Mouse (Mus musculus) c-Kit-negative CD71-positive TER-119-positive erythroid progenitor cells, embryonic 14.5 days (primary cell): ENCODE data around the gene Tmem117.

Experiments
- DNase-seq: peaks from one replicate; pipeline ENCODE4 v3.0.0-alpha.2; 2013; ENCODE audit warnings: low read depth, low spot score

Gene Tmem117

GRCm38 (mm10) chr15:94648430-94648829 is 19.4 kb downstream of the Tmem117 start:
- no peak for DNase-seq

GRCm38 (mm10) chr15:94649071-94649765 is 20.2 kb downstream of the Tmem117 start:
- no peak for DNase-seq

GRCm38 (mm10) chr15:94649766-94650120 is 20.7 kb downstream of the Tmem117 start:
- no peak for DNase-seq

- DNase-seq = no peak
These were observed 22.3 kb downstream of the Tmem117 start for GRCm38 (mm10) chr15:94651350-94651749.

- no peak for DNase-seq
These were observed 23.2 kb downstream of the Tmem117 start for GRCm38 (mm10) chr15:94651969-94652842.

- no peak for DNase-seq
These were observed 23.8 kb downstream of the Tmem117 start for GRCm38 (mm10) chr15:94652843-94653206.

GRCm38 (mm10) chr15:94655811-94656323 is 26.8 kb downstream of the Tmem117 start:
- DNase-seq = no peak

GRCm38 (mm10) chr15:94657882-94658281 is 28.9 kb downstream of the Tmem117 start:
- DNase-seq = no peak

GRCm38 (mm10) chr15:94658392-94659111 is 29.5 kb downstream of the Tmem117 start:
- DNase-seq = no peak

GRCm38 (mm10) chr15:94659112-94659437 is 30.0 kb downstream of the Tmem117 start:
- no peak for DNase-seq

GRCm38 (mm10) chr15:94660913-94661312 is 31.9 kb downstream of the Tmem117 start:
- no peak for DNase-seq

- no peak for DNase-seq
These were observed 32.4 kb downstream of the Tmem117 start for GRCm38 (mm10) chr15:94661398-94661797.

- no peak for DNase-seq
These were observed 35.6 kb downstream of the Tmem117 start for GRCm38 (mm10) chr15:94664612-94665011.

- no peak for DNase-seq
These were observed 52.1 kb downstream of the Tmem117 start for GRCm38 (mm10) chr15:94681135-94681534.

GRCm38 (mm10) chr15:94684269-94684668 is 55.2 kb downstream of the Tmem117 start:
- no peak for DNase-seq

- no peak for DNase-seq
These were observed 58.1 kb downstream of the Tmem117 start for GRCm38 (mm10) chr15:94687176-94687575.

- no peak for DNase-seq
These were observed 58.6 kb downstream of the Tmem117 start for GRCm38 (mm10) chr15:94687629-94688028.

GRCm38 (mm10) chr15:94689195-94689883 is 60.3 kb downstream of the Tmem117 start:
- no peak for DNase-seq

- no peak for DNase-seq
These were observed 60.8 kb downstream of the Tmem117 start for GRCm38 (mm10) chr15:94689884-94690231.

- DNase-seq = no peak
These were observed 93.7 kb downstream of the Tmem117 start for GRCm38 (mm10) chr15:94722759-94723158.

GRCm38 (mm10) chr15:94732104-94732503 is 103.1 kb downstream of the Tmem117 start:
- DNase-seq = no peak

- DNase-seq = no peak
These were observed 140.2 kb downstream of the Tmem117 start for GRCm38 (mm10) chr15:94769227-94769626.
